In genomic region chr9:36435051-36435764, GRCm38 (mm10) we compare ENCODE assay signal across 20 mouse cellular contexts. TPM values are rescaled to one million over a fixed set of nuclear protein-coding genes. Genes with fewer than 3 reads are reported as not detected.
DNase-seq lines count a peak whose midpoint lies in the region; ATAC-seq and TF ChIP-seq lines count a peak whose summit lies in the region.
"Had no signal": no experiment of that assay in that cellular context is flagged by ENCODE, and none has a peak within 500 bp of the region (broad histone marks: within the 10 kb centered on the region; RNA-seq: fewer than 3 reads in every experiment).

No protein-coding gene starts in this region.

- H3K4me2 ChIP-seq in stomach, postnatal 0 days (replicated peaks; ENCODE audit: low read depth): no peak overlapping the region
- H3K4me2 ChIP-seq: embryonic facial prominence, embryonic 12.5 days had no signal

- TF ChIP-seq CTCF in stomach, postnatal 0 days (IDR thresholded peaks at IDR 0.05; ENCODE audit: low read depth): peak; percentile 32

- DNase-seq in heart, postnatal 4 days: peak; percentile 8
- DNase-seq in heart, postnatal 36 days: no peak
- peak; percentile 55 for DNase-seq in testis, postnatal 10 days (ENCODE audit: low spot score)
- no peak for DNase-seq in testis, postnatal 14 days (ENCODE audit: low spot score)
- DNase-seq in Muller cell, postnatal 12 days (ENCODE audit: inconsistent ontology term): peak; percentile 20
- no peak for DNase-seq in stomach, postnatal 0 days (ENCODE audit: low spot score)
- DNase-seq in cerebellum, adult 18-20 months: no peak
- DNase-seq: kidney, adult 8-10 months; lung, adult 18-20 months; midbrain, embryonic 14.5 days; right cerebral cortex, postnatal 25 days; thymus, postnatal 14 days had no signal

- no peak overlapping the region for H3K9ac ChIP-seq in stomach, postnatal 0 days (ENCODE audit: low read length)
- H3K9ac ChIP-seq: embryonic facial prominence, embryonic 12.5 days had no signal

- H3K9me3 ChIP-seq in stomach, postnatal 0 days (ENCODE audit: control insufficient read depth, low read length): no peaks in the 10 kb centered on the region
- H3K9me3 ChIP-seq: embryonic facial prominence, embryonic 12.5 days had no signal

- H3K27me3 ChIP-seq in stomach, postnatal 0 days (ENCODE audit: control insufficient read depth, insufficient read depth, low read length): no peaks in the 10 kb centered on the region
- H3K27me3 ChIP-seq: embryonic facial prominence, embryonic 12.5 days had no signal

- intact Hi-C loops in heart, postnatal 36 days (cut with DNase I): loop anchor here (10.0 kb wide), 1 partner anchor 250 kb away; no protein-coding TSS in a partner anchor

- TF ChIP-seq EP300 in stomach, postnatal 0 days (optimal IDR thresholded peaks at IDR 0.05): no peak

- no peak overlapping the region for H3K4me3 ChIP-seq in stomach, postnatal 0 days (ENCODE audit: low read depth, low read length)
- H3K4me3 ChIP-seq: embryonic facial prominence, embryonic 12.5 days had no signal

- H3K4me1 ChIP-seq in stomach, postnatal 0 days (replicated peaks; ENCODE audit: control insufficient read depth, insufficient read depth): no peaks in the 10 kb centered on the region
- H3K4me1 ChIP-seq: embryonic facial prominence, embryonic 12.5 days had no signal

- H3K27ac ChIP-seq in stomach, postnatal 0 days (replicated peaks): no peak overlapping the region
- H3K27ac ChIP-seq: embryonic facial prominence, embryonic 12.5 days had no signal

- no peaks in the 10 kb centered on the region for H3K36me3 ChIP-seq in stomach, postnatal 0 days (ENCODE audit: control insufficient read depth, insufficient read depth, low read length)
- H3K36me3 ChIP-seq: embryonic facial prominence, embryonic 12.5 days had no signal

- no peak for ATAC-seq in stomach, postnatal 0 days (ENCODE audit: low FRiP score, low TSS enrichment)
- ATAC-seq: CD4-positive, CD25-positive, alpha-beta regulatory T cell, adult 4 months; hindbrain, embryonic 16.5 days had no signal

- 48% methylated on average over 2 of the region's 2 CpGs for WGBS in stomach, postnatal 0 days

RNA-seq across cellular contexts. Expression of gene Gm7257, which starts 3.5 kb away (rescaled TPM):
- total RNA-seq in heart, postnatal 4 days (2021): not detected
- total RNA-seq in heart, postnatal 36 days (2021): not detected
- polyA plus RNA-seq in stomach, postnatal 0 days (2015; fragmentation: Nextera tagmentation; extraction: Ambion mirVana): not detected in 2 replicates
- total RNA-seq: granulocyte monocyte progenitor cell, adult 5-6 weeks; layer of hippocampus, postnatal 36 days had no signal
- polyA plus RNA-seq: CD4-positive, CD25-positive, alpha-beta regulatory T cell, adult 4 months; embryonic facial prominence, embryonic 12.5 days; frontal cortex, adult 2 months; heart, embryonic 16.5 days; hindbrain, embryonic 16.5 days; limb, embryonic 14.5 days; midbrain, embryonic 14.5 days had no signal

RNA-seq across cellular contexts. Expression of gene Gm9513, which starts 40.2 kb away (rescaled TPM):
- not detected for total RNA-seq in heart, postnatal 4 days (2021)
- total RNA-seq in heart, postnatal 36 days (2021): not detected
- polyA plus RNA-seq in stomach, postnatal 0 days (2015; fragmentation: Nextera tagmentation; extraction: Ambion mirVana): not detected in 2 replicates
- total RNA-seq: granulocyte monocyte progenitor cell, adult 5-6 weeks; layer of hippocampus, postnatal 36 days had no signal
- polyA plus RNA-seq: CD4-positive, CD25-positive, alpha-beta regulatory T cell, adult 4 months; embryonic facial prominence, embryonic 12.5 days; frontal cortex, adult 2 months; heart, embryonic 16.5 days; hindbrain, embryonic 16.5 days; limb, embryonic 14.5 days; midbrain, embryonic 14.5 days had no signal

Comparison
In these comparisons a context has a peak if more than half of its experiments do, and no peak if none do; other contexts are left out.
1. DNase-seq: peak in heart, postnatal 4 days (single experiment), testis, postnatal 10 days (single experiment) and Muller cell, postnatal 12 days (single experiment); none in heart, postnatal 36 days (0 of 2), testis, postnatal 14 days (single experiment), stomach, postnatal 0 days (single experiment) and cerebellum, adult 18-20 months (0 of 2).